Mouse (Mus musculus) central nervous system, embryonic 11.5 days (tissue): ENCODE data around the gene Gm8257. TPM values are rescaled to one million over a fixed set of nuclear protein-coding genes. Genes with fewer than 3 reads are reported as not detected.

Source experiments
- polyA plus RNA-seq: library from polyadenylated mRNA; depleted of rRNA; stranded (reverse); fragments of >200 nt; gene quantifications from 2 replicates; pipeline ENCODE4 v1.2.3, GENCODE M21; 2012; rRNA removed

Gm8257 gene
- polyA plus RNA-seq: not detected in 2 replicates

DNA sequence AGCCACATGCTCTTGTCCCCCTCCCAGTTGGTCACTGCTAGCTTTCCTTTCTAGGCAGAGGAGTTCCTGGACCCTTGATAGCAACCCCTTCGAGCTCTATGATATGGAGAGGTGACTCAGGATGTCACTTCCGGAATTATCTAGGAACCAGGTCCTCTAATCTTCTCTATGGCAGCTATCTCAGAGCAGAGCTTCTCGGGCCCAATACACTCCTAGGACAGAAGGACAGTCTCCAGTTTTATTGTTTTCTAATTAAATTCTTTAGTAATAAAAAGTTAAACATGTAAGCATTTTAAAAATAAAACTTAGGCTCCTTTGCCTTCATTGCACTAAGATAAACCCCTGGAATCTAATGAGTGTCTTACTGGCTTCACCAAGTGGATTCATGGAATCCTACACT, at the start of gene Gm8257:
Gene Gm8257 (minus strand): TSS at position 101 of the 400 bp plus-strand sequence.

DNA sequence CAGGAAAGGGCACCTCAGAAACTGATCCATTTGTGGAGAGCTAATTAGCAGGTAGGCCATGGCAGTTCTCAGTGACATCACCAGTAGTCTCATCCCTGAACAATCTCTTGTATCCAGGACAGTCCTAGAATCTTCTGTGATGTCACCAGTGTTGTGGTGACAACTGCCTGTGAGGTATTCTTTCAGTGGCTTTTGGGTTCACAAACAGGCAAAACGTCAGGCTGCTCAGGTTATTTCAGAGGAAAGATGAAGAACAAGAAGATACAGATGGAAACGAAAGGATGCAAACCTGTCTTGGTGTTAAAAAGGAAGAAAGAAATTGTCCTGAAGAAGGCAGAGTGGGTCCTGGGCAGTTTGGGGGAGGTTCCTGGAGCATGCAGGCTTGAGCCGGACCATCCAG, 44.0 kb upstream of the Gm8257 start, which contains the start of gene Gm8267:
Gene Gm8267 (minus strand): TSS at position 101 of the 400 bp plus-strand sequence.

DNA sequence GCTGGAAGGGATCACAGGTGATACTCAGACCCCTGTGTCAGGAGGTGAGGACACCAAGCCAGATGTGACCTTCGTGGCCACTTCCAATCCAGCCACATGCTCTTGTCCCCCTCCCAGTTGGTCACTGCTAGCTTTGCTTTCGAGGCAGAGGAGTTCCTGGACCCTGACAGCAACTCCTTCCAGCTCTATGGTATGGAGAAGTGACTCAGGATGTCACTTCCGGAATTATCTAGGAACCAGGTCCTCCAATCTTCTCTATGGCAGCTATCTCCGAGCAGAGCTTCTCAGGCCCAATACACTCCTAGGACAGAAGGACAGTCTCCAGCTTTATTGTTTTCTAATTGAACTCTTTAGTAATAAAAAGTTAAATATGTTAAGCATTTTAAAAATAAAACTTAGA, 78.5 kb downstream of the Gm8257 start, which contains the start of gene Gm5624:
Gene Gm5624 (minus strand): TSS at position 202 of the 400 bp plus-strand sequence.

Other genes with a start within 250 kb of the Gm8257 start
- gene BC061237, start 214.0 kb downstream of the Gm8257 start, polyA plus RNA-seq: not detected in 2 replicates
- gene Gm17093, start 188.2 kb downstream of the Gm8257 start, polyA plus RNA-seq: not detected in 2 replicates
- 0.16 TPM in 1 of 2 replicates, not detected in the other for gene Gm8247, start 123.3 kb downstream of the Gm8257 start, polyA plus RNA-seq
- not detected in 2 replicates for gene Gm5624, start 78.5 kb downstream of the Gm8257 start, polyA plus RNA-seq
- gene Gm8267, start 43.9 kb upstream of the Gm8257 start, polyA plus RNA-seq: not detected in 2 replicates
- 0.01 and 0.07 TPM in 2 replicates for gene Ptgdr, start 152.9 kb upstream of the Gm8257 start, polyA plus RNA-seq